Mouse (Mus musculus) ES-E14 (cell line): ENCODE results near the gene Slc3a2. TPM values are rescaled to one million over a fixed set of nuclear protein-coding genes. Genes with fewer than 3 reads are reported as not detected.

Experiments used
- DNase-seq: peaks from one replicate; pipeline ENCODE4 v3.0.0-alpha.2; 2013; ENCODE audit warnings: low read depth, low spot score
- H3K27ac ChIP-seq: 2 replicates; pipeline ENCODE4 v1.5.1; 2012; ENCODE audit warnings: low read depth, mild to moderate bottlenecking, low read length, moderate library complexity, mixed read lengths; ENCODE audit not compliant: poor library complexity, insufficient read depth, severe bottlenecking
- H3K36me3 ChIP-seq: 2 replicates; pipeline ENCODE4 v1.6.1; 2012; ENCODE audit warnings: mild to moderate bottlenecking, low read length, moderate library complexity, mixed read lengths; ENCODE audit not compliant: control insufficient read depth, poor library complexity, insufficient read depth, severe bottlenecking
- H3K4me1 ChIP-seq, 2 experiments: fragments of 150-350 bp in 1 of 2; sonication (generic) in 1 of 2; 2 replicates each; pipeline ENCODE4 v1.6.1; 2012; ENCODE audit warnings: low read length in 2 of 2, mild to moderate bottlenecking in 1 of 2, mixed read lengths in 1 of 2; ENCODE audit not compliant: control insufficient read depth in 2 of 2, insufficient read depth in 2 of 2, poor library complexity in 1 of 2
- H3K4me3 ChIP-seq, 2 experiments: fragments of 150-350 bp in 1 of 2; sonication (generic) in 1 of 2; 2 replicates each; pipeline ENCODE4 v1.5.1; 2012; ENCODE audit warnings: low read length in 2 of 2, low read depth in 1 of 2, mild to moderate bottlenecking in 1 of 2, mixed read lengths in 1 of 2; ENCODE audit not compliant: insufficient read depth in 1 of 2, poor library complexity in 1 of 2, severe bottlenecking in 1 of 2
- H3K9ac ChIP-seq: 2 replicates; pipeline ENCODE4 v1.6.1; 2012; ENCODE audit warnings: low read depth, mild to moderate bottlenecking, low read length, mixed read lengths; ENCODE audit not compliant: poor library complexity, insufficient read depth, severe bottlenecking
- H3K9me3 ChIP-seq: fragments of 150-350 bp; sonication (generic); 2 replicates; pipeline ENCODE4 v1.6.1; 2012; ENCODE audit warnings: low read depth, mild to moderate bottlenecking, low read length; ENCODE audit not compliant: control insufficient read depth, insufficient read depth
- CHD2 ChIP-seq: IDR thresholded peaks from 2 replicates; pipeline ENCODE4 v1.6.1; 2014; ENCODE audit warnings: mild to moderate bottlenecking, low read depth, low read length, inconsistent platforms
- HCFC1 ChIP-seq: IDR thresholded peaks from 2 replicates; pipeline ENCODE4 v1.6.1; 2012; ENCODE audit warnings: low read length, inconsistent platforms, borderline replicate concordance; ENCODE audit not compliant: insufficient read depth
- MAFK ChIP-seq: IDR thresholded peaks from 2 replicates; pipeline ENCODE4 v1.6.1; 2014; ENCODE audit warnings: mild to moderate bottlenecking, low read depth, low read length, inconsistent platforms; ENCODE audit not compliant: insufficient read depth
- ZC3H11A ChIP-seq: IDR thresholded peaks from 2 replicates; pipeline ENCODE4 v1.6.1; 2012; ENCODE audit warnings: low read depth, mild to moderate bottlenecking, inconsistent platforms, low read length, borderline replicate concordance
- ZNF384 ChIP-seq: IDR thresholded peaks from 2 replicates; pipeline ENCODE4 v1.6.1; 2012; ENCODE audit warnings: low read depth, low read length, inconsistent platforms
- in situ Hi-C, 2 experiments: fragments of 600-800 bp; cut with MboI; formaldehyde crosslinking; loops; one replicate each; pipeline ENCODE4 v1.15.1; 2025; ENCODE audit warnings: low sequenced_read_pairs in 2 of 2, inconsistent platforms in 1 of 2; ENCODE audit not compliant: unreplicated experiment in 2 of 2
- total RNA-seq: library from RNA; depleted of rRNA; stranded (reverse); fragments of 300-350 nt; gene quantifications from 2 replicates; pipeline ENCODE4 v1.2.3, GENCODE M21; 2012

Slc3a2 gene
- total RNA-seq, 1 experiment: 354 TPM

- DNase-seq: peak; percentile 55
- in situ Hi-C loops: no loop called here
- Histone ChIP-seq H3K9ac (no peak overlapping the region; the same call in 1 of the 2 replicates), H3K36me3 (peaks cover 29% of the 10 kb centered on the region), H3K27ac (no peak overlapping the region; the same call in 1 of the 2 replicates), H3K4me3 (peak overlapping the region in 1 of 2 experiments; percentile 92; a peak in 1 of 4 replicates), H3K9me3 (no peaks in the 10 kb centered on the region), H3K4me1 (no peaks in the 10 kb centered on the region)
- TF ChIP-seq MAFK (no peak), CHD2 (peak; percentile 71; the same call in 1 of the 2 replicates)
Observed at GRCm38 (mm10) chr19:8726609-8727390, 3.6 kb upstream of the Slc3a2 start.

GRCm38 (mm10) chr19:8725081-8725613 lies 2.0 kb upstream of the Slc3a2 start:
- peak overlapping the region; percentile 76 to 92 for H3K4me3 ChIP-seq
- peaks cover 29% of the 10 kb centered on the region for H3K36me3 ChIP-seq
- 0 out of 4 replicates have a peak, but pooled peaks cover 0 to 3% of the 10 kb centered on the region in 2 experiments for H3K4me1 ChIP-seq
- H3K9me3 ChIP-seq: no peaks in the 10 kb centered on the region
- peak overlapping the region; percentile 14; the same call in 1 of the 2 replicates for H3K27ac ChIP-seq
- in situ Hi-C loops: no loop called here
- TF ChIP-seq CHD2: no peak
- TF ChIP-seq MAFK: no peak
- no peak for TF ChIP-seq ZC3H11A
- TF ChIP-seq HCFC1: no peak
- TF ChIP-seq ZNF384: no peak
- DNase-seq: no peak
- H3K9ac ChIP-seq: peak overlapping the region; percentile 99

GRCm38 (mm10) chr19:8724392-8724791 lies 1.2 kb upstream of the Slc3a2 start:
- TF ChIP-seq MAFK (no peak), HCFC1 (no peak), CHD2 (no peak), ZC3H11A (no peak), ZNF384 (no peak)
- H3K9me3 ChIP-seq: no peaks in the 10 kb centered on the region
- no peak for DNase-seq
- H3K27ac ChIP-seq: peak overlapping the region; percentile 94; the same call in 1 of the 2 replicates
- peaks cover 29% of the 10 kb centered on the region for H3K36me3 ChIP-seq
- in situ Hi-C loops: no loop called here
- H3K4me1 ChIP-seq: 0 out of 4 replicates have a peak, but pooled peaks cover 0 to 3% of the 10 kb centered on the region in 2 experiments
- peak overlapping the region; percentile 99; the same call in 1 of the 2 replicates for H3K9ac ChIP-seq
- peak overlapping the region; percentile 76 to 92 for H3K4me3 ChIP-seq

- peak overlapping the region; percentile 99 for H3K9ac ChIP-seq
- H3K4me3 ChIP-seq: peak overlapping the region; percentile 76 to 92
- no peaks in the 10 kb centered on the region for H3K9me3 ChIP-seq
- H3K36me3 ChIP-seq: peaks cover 29% of the 10 kb centered on the region
- no peak for DNase-seq
- TF ChIP-seq CHD2: no peak
- in situ Hi-C loops: no loop called here
- H3K27ac ChIP-seq: peak overlapping the region; percentile 94
- 0 out of 4 replicates have a peak, but pooled peaks cover 0 to 3% of the 10 kb centered on the region in 2 experiments for H3K4me1 ChIP-seq
Observed at GRCm38 (mm10) chr19:8723574-8724346, 591 bp upstream of the Slc3a2 start.
